Mouse (Mus musculus): ENCODE measurements at regions not wholly inside any gene's neighbourhood (a gene's known extent, or its start where the extent isn't known, plus 50 kb on each side); places are given as distances from the start of the nearest gene placed in this dataset.
A peak's percentile ranks its signal among the peaks of the same experiment; 100 is the strongest.
"Not testable (repeated sequence)": the region's sequence is repeated elsewhere in the genome, so short reads cannot be mapped to it uniquely, and the experiment has no call there.

DNA sequence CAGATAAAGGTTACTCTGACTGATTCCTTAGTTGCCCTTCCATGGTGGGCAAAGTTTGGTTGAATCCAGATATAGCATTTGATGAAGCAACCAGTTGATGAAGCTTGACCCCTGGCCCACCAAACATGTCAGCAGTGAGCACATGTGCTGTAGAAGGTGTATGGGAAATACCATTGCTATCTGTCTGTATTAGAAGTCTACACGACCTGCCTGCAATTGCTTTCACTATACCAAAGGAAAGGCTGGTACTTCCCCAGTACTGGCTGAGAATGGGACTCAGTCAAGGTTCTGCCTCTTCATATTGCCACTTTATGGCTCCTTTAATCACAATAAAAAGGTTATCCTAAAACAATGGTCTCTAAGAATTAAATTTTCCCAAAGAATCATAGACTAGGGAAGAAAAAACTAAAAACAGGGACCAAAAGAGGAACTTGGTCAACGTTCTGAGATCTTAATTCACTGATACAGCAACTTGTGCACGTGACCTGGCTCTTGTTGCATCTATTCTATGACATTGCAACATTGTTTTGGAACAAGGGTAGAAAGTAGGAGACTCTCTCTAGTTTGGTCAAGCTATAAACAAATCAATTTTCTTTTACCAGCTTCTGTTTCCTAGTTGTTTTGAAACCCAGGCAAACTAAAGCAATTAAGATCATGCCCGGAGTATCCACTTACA lies 284.0 kb downstream of the Rapgef2 start:
- DNase-seq (ENCODE audit: low spot score), result no peak

DNA sequence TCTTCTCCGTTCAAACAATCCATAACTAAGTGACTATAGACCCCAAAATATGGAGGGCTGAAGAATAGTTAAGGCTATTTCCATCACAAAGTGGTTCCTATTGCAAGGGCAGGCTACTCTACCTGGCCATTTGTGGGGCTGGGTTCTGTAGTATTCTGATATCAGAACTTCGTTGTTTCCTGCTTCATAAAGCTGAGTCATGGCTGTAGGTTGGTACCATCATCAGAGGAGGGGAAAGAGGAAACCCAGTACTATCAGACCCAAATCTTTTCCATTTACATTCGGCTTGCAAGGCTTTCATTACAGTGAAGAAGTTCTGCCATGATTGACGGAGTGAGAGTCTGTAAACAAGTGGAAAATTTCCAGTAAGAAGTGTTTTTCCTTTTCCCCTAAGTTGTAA lies 284.6 kb downstream of the Rapgef2 start:
- DNase-seq (ENCODE audit: low spot score), result no peak

DNA sequence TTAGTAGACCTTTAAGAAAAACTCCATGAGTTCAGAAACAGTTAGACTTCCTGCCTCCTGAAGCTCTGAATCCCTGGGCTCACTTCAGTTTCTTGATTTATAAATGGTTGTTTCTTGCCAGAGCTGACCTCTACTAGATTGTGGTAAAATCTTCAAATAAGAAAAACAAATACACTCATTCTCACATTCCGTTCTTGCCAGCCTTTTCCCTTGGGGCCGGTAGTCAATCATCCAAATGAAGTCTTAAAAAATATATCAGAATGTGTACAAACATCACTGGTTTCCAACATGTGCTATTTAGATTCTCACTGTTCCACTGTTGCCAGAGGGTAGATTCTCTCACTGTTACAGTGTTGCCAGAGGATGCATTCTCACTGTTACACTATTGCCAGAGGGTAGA lies 286.0 kb downstream of the Rapgef2 start:
- DNase-seq (ENCODE audit: low spot score), result no peak

DNA sequence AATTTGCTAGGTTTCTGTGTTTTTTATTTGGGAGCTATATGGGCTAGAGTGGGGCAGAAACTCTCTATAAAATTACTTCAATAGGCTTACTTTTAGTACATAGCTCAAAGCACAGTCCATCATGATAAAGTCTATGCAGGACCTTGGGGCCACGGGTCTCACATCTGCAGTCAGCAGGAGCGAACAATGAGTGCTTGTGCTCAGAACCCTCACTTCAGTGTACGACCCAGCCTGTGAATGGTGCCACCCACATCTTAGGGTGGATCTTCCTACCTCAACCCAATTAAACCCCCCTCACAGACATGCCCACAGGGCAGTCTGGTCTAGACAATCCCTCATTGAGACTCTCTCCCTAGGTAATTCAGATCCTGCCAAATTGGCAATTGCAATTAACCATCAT lies 286.5 kb downstream of the Rapgef2 start:
- DNase-seq (ENCODE audit: low spot score), result no peak

DNA sequence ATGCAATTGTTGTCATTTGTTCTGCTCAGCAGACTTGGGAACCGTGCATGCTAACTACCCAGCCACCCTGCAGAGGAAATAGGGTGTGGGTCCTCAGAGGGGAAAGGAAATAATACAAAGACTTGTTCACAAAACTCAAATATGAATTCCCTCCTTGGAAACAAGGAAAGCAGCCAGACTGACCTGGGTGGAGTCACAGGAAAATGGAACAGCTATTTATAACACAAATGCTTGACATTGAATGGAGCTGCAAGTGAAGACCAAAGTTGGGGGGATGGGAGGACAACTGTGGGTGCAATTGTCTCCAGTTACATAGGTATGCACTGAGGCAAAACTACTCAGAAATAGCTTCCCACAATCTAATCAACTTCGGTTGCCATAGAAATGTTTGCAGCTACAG lies 298.2 kb downstream of the Rapgef2 start:
- DNase-seq (ENCODE audit: low spot score), result no peak

DNA sequence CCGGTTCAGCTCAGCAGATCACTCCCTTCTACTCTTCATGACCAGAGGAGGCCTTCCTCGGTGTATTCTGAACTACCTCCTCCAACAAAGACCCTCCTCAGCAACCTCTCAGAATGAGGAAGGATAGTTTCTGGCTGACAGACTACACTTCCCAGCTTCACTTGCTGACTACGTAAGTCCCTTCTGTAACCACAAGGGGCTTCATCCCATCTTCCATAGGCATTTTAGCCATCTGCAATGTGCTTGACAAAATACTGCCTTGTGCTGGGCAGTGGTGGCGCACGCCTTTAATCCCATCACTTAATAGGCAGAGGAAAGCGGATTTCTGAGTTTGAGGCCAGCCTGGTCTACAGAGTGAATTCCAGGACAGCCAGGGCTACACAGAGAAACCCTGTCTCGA lies 299.6 kb downstream of the Rapgef2 start:
- DNase-seq (ENCODE audit: low spot score), result no peak

DNA sequence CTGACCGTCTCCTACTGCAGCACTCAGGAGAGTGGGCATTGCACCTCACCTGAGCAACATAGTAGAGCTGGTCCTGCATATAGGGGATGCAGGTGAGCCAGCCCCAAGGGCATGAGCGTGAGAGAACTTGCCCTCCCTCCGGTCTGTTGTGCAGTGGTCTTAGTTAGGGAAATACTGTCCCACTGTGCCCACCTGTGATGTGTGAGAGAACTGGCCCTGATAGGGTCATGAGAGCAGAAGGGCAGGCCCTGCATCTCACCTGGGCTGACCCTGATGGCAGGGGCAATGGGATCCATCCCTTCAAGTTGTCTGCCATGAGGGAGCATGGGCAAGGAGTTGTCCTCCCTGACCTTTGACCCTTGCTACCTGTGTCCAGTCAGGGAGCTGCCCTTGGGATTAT lies 305.3 kb downstream of the Rapgef2 start:
- no peak for DNase-seq (ENCODE audit: low spot score)

DNA sequence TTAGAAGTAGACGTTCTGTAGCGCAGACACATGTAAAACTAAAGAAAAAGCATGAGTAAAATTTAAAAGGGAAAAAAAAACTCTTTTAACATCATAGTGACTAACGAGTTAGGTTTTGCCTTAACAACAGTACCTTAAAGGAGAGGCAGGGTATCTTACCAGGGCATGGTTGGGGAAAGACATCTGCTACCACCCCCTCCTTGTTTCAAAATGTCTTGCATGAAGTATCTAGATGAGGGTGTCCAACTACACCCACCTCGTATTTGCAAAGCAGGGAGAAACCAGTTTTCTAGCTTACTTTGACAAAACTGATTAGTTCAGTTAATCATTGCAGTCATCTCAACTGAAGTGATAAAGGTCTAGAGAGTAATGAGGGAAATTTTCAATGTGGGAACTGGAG lies 307.5 kb downstream of the Rapgef2 start:
- DNase-seq (ENCODE audit: low spot score), result no peak

DNA sequence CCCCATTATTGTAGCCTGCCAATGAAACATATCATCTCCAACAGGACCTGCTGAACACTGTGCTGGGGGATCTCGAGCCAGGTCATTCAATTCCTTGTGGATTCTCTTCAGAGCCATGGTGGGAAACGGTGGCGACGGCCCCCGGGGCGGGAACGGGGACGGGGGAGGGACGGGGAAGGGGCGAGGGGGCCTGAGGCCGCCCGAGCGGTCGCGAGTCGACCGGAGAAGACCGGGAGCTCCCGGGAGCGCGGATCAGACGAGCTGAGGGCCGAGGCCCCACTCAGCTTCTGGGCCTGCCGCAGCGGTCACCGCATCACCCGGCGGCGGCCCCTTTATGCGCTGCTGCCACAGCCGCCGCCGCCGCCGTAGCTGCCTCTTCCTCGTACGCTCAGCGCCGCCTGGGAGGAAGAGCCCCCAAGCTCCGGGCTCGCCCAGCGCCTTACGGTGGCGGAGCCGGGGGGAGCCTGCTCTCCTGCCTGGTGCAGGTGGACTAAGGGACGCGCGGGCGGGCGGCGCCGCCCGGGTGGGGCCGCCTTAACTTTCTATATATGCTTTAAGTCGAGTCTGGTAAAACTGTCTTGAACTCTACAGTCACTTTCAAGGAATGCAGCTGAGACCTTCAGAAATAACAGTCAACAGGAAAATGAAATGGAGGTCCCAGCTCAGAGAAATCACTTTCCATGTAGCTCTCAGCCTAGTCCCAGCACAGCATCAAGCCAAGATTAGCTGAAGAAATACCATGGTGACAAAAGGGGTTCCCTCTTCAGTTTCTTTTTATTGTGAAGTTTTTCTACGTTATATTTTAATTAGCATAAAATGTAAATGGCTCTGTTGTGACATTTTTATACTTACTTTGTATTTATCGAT lies 319.4 kb downstream of the Rapgef2 start:
- not testable (repeated sequence) for DNase-seq (ENCODE audit: low spot score)

DNA sequence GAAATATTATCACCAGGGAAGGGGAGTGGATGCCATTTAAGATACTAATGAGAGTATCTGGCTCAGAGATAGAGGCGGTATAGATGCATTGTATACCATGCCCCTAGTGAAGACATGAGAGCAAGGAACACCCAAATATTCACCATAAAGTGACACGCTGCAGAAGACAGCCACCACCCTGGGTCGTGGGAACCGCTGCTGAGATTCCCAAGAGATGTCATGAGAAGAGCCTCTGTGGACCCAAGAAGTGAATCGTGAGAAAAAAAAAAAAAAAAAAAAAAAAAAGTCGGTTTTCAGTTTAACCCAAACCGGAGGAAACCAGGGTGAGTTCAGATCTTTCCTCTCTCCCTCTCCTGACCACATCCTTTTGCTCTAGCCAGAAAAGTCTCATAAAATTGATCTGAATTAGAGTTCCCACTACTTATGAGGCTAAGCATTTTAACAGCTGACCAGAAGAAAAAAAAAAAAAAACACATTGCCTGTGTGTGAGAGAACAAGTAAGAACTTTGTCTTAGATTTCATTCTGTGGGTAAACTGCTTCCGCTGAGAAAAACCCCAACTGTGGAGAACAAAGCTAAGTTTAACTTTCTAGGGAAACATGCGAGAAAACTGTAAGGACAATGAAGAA lies 322.0 kb downstream of the Rapgef2 start:
- DNase-seq (ENCODE audit: low spot score), result no peak

DNA sequence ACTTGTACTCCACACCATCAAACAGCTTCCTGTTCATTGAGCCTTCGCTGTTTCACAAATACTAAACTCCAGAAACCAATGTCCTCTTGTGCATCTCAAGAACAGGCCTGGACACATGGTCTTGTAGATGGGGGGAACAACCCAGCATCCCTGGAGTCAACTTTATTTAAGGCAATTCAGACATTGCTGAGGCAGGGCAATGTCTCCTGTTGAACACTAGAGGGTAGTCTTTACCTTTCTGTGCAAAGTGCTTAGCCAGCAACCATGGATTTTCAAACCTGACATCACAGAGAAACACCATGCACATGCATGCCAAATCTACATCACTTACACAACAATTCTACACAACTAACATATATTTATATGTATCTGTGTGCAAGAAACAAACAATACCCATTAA lies 327.5 kb downstream of the Rapgef2 start:
- DNase-seq (ENCODE audit: low spot score), result no peak

DNA sequence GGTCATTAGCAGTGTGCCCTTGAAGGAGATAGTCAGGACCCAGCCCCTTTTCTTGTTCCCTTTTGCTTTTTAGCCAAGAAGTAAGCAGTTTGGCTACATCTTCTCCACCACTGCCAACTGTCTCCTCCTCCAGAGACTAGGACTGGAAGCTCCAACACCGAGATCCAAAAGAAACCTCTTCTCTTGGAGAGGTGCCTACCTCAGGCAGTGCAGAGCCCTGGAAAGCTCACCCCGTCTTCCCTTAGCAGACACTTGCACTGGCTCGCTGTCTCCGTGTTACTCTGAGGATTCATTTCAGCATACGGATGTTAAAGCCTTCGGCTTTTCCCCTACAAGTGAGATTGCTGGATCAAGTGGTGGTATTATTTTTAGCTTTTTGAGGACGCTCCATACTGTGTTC lies 331.0 kb downstream of the Rapgef2 start:
- DNase-seq (ENCODE audit: low spot score), result no peak

DNA sequence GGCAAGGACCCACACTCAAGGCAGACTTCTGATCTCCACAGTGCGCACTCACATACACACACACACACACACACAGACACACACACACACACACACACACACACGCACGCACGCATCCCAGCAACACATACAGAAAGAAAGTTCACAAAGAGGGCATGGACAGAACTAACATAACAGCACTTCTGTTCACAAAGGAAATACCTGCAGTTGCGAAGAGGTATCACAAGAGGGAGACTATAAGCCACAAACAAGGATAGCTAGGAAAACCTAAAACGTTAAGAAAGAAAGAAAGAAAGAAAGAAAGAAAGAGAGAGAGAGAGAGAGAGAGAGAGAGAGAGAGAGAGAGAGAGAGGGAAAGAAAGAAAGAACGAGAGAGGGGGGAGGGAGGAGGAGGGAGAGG lies 336.9 kb downstream of the Rapgef2 start:
- DNase-seq (ENCODE audit: low spot score), result not testable (repeated sequence)

DNA sequence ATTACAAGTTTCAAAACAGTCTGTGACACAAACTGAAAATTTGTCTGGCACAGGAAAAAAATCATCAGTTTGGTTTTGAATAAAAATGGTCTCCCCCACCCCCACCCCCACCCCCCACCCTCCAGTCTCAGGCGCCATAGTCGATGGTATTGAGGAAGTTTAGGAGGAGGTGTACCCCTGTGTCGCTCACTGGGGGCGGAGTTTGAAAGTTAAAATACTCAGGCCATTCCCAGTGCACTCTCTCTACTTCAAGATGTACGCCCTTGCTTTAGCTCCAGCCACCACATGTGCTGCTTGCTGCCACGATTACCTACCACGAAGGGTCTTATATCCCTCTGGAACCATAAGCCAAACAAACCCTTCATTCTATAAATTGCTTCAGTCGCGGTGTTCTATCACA lies 337.6 kb downstream of the Rapgef2 start:
- DNase-seq (ENCODE audit: low spot score), result no peak

DNA sequence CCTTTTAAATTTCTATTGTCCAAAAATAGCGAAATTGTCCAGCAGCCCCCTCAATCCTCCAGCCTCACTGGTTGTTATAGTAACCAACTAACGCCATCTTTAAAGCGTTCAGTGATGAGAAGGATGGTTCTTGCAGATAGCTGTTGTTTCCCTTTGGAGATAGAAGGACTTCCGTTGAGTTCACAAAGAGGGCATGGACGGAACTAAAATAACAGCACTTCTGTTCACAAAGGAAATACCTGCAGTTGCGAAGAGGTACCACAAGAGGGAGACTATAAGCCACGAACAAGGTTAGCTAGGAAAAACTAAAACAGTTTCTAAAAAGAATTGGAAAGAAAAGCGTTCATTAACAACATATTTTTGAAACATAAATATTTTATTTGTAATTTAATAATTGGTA lies 338.1 kb downstream of the Rapgef2 start:
- DNase-seq (ENCODE audit: low spot score), result no peak

DNA sequence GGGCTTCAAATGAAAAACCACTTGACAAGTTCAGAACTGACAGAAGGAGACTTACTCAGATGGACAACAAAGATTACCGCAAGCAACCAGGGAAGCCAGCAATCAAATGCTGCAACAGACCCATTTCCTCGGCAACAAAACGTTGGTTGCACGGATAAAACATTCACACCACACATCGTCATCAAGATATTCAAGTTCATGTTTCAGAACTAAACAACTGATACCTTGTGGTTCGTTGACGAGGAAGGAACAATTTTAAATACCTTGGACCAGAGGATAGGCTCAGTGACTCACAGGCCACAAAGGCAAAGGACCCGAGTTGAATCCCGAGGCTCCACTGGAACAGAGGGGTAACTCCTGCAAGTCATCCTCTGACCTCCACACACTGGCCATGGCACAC lies 339.1 kb downstream of the Rapgef2 start:
- no peak for DNase-seq (ENCODE audit: low spot score)

DNA sequence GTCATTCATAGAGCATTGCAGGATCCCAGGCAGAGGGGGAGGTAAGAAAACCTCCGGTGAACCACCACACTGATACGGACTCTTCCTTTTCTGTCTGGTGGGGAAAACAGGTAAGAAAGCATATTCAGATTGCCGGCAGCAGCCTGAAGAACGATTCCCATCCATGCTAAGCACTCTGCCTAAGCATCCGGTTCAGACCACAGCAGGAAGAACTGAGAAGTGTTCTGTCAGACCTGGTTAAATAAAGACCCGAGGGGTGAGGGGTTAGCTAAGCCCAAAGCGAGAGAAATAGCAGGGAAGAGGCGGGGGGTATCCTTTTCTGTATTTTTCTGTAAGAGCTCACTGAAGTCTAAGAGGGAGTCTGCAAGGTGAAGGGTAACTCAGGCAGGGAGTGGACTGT lies 342.1 kb downstream of the Rapgef2 start:
- DNase-seq (ENCODE audit: low spot score), result no peak

DNA sequence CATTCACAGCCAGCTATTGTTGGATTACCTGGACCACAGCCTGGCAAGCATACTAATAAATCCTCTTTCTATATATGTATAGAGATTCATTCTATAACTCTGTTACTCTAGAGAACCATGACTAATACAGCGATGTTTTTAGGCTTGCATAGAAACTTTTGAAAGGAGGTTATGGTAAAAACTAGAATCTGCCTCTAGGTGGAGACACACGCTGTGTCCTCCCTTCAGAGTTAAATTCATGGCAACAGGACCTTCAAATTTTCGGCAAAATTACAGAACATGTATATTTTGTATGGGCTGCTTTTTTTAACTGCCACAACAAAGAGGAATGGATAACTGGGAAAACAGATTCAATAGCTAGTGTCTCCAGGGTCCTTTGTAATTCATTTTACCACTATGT lies 353.3 kb downstream of the Rapgef2 start:
- no peak for DNase-seq (ENCODE audit: low spot score)

DNA sequence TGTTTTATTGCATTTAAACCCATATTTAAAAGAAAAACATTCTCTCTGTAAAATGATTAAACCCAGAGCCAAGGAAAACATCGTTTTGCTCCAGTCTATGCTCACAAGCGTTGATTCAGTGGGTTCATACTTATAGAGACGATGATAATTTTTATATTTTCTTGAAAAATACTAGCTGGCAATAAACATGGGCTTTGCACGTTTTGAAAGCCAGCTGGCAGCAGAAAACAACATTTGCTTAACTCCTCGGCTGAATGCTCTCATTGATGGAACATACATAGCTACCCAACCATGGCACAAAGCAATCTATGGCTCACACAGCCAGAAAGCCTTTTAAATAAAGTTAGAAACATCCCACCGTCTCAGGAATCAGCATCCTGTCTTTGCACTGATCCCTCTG lies 366.5 kb downstream of the Rapgef2 start:
- no peak for DNase-seq (ENCODE audit: low spot score)

DNA sequence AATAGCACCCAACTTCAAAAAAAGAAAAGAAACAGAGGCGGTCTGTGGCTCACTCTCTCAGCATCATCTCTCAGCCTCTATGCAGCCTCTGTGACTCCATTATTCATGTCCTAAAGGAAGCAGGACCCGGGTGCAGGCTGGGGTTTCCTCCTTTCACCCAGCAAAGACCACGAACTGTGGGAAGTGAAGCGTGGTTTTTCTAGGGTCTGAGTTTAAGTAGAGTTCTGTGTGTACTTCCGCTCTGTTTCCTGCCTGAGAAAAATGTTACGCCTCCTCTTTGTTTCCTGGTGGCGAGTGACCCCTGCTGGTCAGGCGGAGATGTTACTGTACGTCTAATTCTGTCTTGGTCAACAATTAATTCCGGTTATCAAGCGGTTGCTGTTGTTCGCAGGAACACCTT lies 366.9 kb downstream of the Rapgef2 start:
- DNase-seq (ENCODE audit: low spot score), result peak; percentile 47

DNA sequence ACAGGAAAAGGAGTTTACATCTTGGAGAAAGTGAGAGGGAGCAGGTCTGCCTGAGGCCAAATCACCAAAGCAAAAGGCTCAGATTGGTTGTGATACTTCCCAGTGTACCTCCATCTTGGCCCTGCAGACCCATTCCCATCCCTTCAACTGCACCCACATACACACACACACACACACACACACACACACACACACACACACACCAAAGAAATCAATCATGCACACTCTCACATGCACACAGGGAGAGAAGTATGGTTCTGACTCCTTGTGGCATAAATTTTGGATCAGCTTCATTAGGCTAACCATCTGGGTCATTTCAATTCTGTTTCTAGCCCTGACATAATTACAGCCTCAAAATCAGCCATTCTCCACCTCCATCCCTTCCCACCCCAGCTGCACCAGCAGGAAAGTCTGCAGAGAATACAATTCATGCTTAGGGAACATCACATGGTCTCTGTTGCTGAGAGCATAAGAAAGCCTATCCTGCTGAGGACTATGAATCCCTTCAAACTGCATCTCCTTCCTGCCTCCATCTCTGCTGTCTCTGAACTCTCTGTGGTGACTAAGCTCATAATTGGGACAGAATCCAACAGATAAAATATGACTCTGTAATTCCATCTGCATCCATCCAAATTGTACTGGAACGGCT lies 378.0 kb downstream of the Rapgef2 start:
- DNase-seq (ENCODE audit: low spot score), result no peak

DNA sequence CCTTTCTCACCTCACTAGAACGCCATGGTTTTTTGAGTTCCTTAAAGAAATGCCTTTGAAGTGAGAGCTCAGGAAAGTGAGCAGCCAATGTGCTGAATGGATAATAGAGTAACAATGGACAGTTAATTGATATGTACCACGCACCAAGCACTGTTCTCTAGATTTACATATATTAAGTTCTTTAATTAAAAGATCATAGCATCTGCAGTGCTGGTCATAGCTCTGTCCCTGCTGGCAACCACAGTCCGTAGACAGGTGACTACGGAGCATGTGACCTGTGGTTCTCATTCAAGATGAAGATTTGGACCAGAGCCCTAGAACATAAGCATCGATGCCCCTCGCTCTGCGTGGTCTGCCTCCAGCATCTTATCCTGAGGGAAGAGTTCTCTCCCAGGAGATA lies 378.5 kb downstream of the Rapgef2 start:
- DNase-seq (ENCODE audit: low spot score), result no peak
